Mouse (Mus musculus) lung, postnatal 0 days (tissue): ENCODE data around the gene Pnma3. TPM values are rescaled to one million over a fixed set of nuclear protein-coding genes. Genes with fewer than 3 reads are reported as not detected.

Experiments used
- ATAC-seq: fragments of 200-750 bp; cut with Nextera tagmentation; 2 replicates; pipeline ENCODE4 v1.8.0; 2017; ENCODE audit warnings: moderate library complexity
- DNase-seq: peaks from one replicate; pipeline ENCODE4 v3.0.0-alpha.2; 2016; ENCODE audit warnings: low spot score
- H3K27ac ChIP-seq: fragments of 300-500 bp; sonication (generic); 2 replicates; pipeline ENCODE4 v1.5.1; 2014; ENCODE audit warnings: antibody characterized with exemption, mild to moderate bottlenecking, low read length, mixed read lengths
- H3K27me3 ChIP-seq: fragments of 300-500 bp; sonication (generic); replicated peaks from 2 replicates; pipeline ENCODE4 v1.6.1; 2014; ENCODE audit warnings: low read length, mixed read lengths; ENCODE audit not compliant: insufficient read depth
- H3K36me3 ChIP-seq: fragments of 300-500 bp; sonication (generic); 2 replicates; pipeline ENCODE4 v1.6.1; 2014; ENCODE audit warnings: low read length, mixed read lengths; ENCODE audit not compliant: insufficient read depth
- H3K4me1 ChIP-seq: fragments of 300-500 bp; sonication (generic); 2 replicates; pipeline ENCODE4 v1.6.1; 2014; ENCODE audit warnings: antibody characterized with exemption, low read depth, low read length, mixed read lengths; ENCODE audit not compliant: insufficient read depth
- H3K4me2 ChIP-seq: fragments of 300-500 bp; sonication (generic); replicated peaks from 2 replicates; pipeline ENCODE4 v1.6.1; 2014; ENCODE audit warnings: low read depth, mild to moderate bottlenecking, low read length, moderate library complexity, mixed read lengths
- H3K4me3 ChIP-seq: fragments of 300-500 bp; sonication (generic); 2 replicates; pipeline ENCODE4 v1.5.1; 2014; ENCODE audit warnings: low read depth, low read length
- H3K9ac ChIP-seq: fragments of 300-500 bp; sonication (generic); replicated peaks from 2 replicates; pipeline ENCODE4 v1.6.1; 2014; ENCODE audit warnings: low read depth, mild to moderate bottlenecking
- H3K9me3 ChIP-seq: fragments of 300-500 bp; sonication (generic); 2 replicates; pipeline ENCODE4 v1.6.1; 2016; ENCODE audit warnings: low read length, mixed read lengths
- CTCF ChIP-seq: IDR thresholded peaks from 2 replicates; pipeline ENCODE4 v1.5.1; 2016; ENCODE audit warnings: antibody characterized with exemption, mild to moderate bottlenecking
- EP300 ChIP-seq: IDR thresholded peaks from 2 replicates; pipeline ENCODE4 v1.6.1; 2016; ENCODE audit warnings: antibody characterized with exemption, mild to moderate bottlenecking, control low read depth
- WGBS: fragments of 180-500 bp; shearing (Covaris S2); extraction: QIAGEN DNeasy Blood & Tissue Kit; methylation state at CpG from one replicate; pipeline ENCODE4 v1.1.7; 2014; 5-methylcytosine and 5-hydroxymethylcytosine counted together
- polyA plus RNA-seq: library from polyadenylated mRNA; unstranded; fragments of >200 nt; fragmentation: Nextera tagmentation; extraction: Ambion mirVana; gene quantifications from 2 replicates; pipeline ENCODE4 v1.2.1, GENCODE M21; 2015

Pnma3 gene
- polyA plus RNA-seq, result not detected in 2 replicates

DNA sequence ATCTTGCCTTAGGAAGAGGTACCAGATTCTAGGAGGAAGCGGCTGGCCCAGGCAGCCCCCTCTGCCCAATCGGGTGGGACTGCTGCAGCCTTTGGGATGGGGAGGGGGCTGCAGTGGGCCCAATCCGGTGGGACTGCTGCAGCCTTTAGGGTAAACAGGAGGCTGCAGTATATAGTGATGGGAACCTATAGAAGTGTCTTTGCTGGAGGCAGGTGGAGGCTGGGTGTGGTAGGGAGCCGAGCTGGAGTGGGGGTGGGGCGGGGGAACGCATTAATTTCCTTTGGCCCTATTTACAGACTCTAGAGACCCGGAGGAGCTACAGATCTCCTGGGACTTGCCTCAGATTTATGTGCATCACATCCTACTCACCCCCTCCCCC, at the start of gene Pnma3:
Gene Pnma3, plus strand, starts transcription at position 373 of the 379 bp plus-strand sequence.
- no peak for ATAC-seq
- TF ChIP-seq EP300 (no peak), CTCF (no peak)

DNA sequence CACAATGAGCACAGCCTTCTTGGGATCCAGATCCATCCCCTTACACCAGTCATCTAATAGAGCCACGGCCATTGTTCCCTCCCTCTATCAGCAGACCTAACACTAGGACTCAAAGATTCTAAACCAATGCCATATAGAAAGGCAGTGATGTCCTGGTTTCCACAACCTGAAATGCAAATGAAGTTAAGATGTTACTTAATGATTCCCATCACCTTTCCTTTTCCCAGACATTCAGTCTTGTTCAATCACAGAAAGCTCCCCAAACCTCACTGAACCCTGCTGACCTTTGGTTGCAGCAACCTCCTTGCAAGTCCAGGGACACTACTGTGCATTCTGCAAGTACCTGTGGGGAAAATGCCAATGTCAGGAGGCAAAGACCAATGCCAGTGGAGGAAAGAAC, 27.6 kb upstream of the Pnma3 start, which contains the start of gene Pnma5:
Gene Pnma5, minus strand, starts transcription at position 101 of the 400 bp plus-strand sequence.
- Histone ChIP-seq H3K27ac (no peak within 1 kb of the TSS), H3K4me2 (no peak within 1 kb of the TSS), H3K4me3 (no peak within 1 kb of the TSS), H3K9ac (no peak within 1 kb of the TSS), H3K9me3 (no peaks in the 10 kb centered on the region), H3K27me3 (no peaks in the 10 kb centered on the region), H3K4me1 (no peaks in the 10 kb centered on the region), H3K36me3 (no peaks in the 10 kb centered on the region)
- whole genome bisulfite sequencing, result 67% methylated on average over 1 of the region's 1 CpGs
- DNase-seq (no peak), ATAC-seq (no peak)
- TF ChIP-seq EP300, result no peak
- no peak for TF ChIP-seq CTCF

More for the DNA sequence above, at the start of gene Pnma3:
- Histone ChIP-seq H3K4me3 (no peak within 1 kb of the TSS), H3K27me3 (no peaks in the 10 kb centered on the region), H3K36me3 (no peaks in the 10 kb centered on the region), H3K4me1 (no peaks in the 10 kb centered on the region), H3K4me2 (no peak within 1 kb of the TSS), H3K9me3 (no peaks in the 10 kb centered on the region), H3K27ac (no peak within 1 kb of the TSS), H3K9ac (no peak within 1 kb of the TSS)
- no peak for DNase-seq
- WGBS, result 39% methylated on average over 4 of the region's 7 CpGs

DNA sequence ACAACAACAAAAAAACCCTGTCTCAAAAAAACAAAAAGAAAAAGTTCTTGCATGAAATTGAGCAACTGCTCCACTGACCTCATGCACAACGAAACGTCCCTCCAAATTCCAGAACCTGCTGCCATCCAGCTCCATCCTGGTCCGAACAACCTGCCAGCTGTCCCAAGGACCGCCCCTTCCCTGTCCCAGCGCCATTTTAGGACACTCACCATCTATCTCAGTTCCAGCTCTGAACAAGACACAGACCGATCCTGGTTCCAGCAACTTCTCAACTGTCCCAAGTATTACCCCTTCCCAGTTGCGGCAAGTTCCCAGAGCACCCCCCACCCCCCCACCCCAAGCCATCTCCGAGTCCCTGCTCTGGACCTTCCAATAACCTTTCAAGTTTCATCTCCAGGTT, 25.8 kb upstream of the Pnma3 start:
- no peaks in the 10 kb centered on the region for H3K27me3 ChIP-seq
- WGBS, result 75% methylated on average over 8 of the region's 8 CpGs
- TF ChIP-seq CTCF (no peak), EP300 (no peak)
- no peaks in the 10 kb centered on the region for H3K36me3 ChIP-seq
- H3K4me3 ChIP-seq, result no peak overlapping the region
- H3K9ac ChIP-seq, result no peak overlapping the region
- no peak overlapping the region for H3K4me2 ChIP-seq
- H3K27ac ChIP-seq, result no peak overlapping the region
- H3K9me3 ChIP-seq, result no peaks in the 10 kb centered on the region
- DNase-seq (no peak), ATAC-seq (no peak)
- no peaks in the 10 kb centered on the region for H3K4me1 ChIP-seq

DNA sequence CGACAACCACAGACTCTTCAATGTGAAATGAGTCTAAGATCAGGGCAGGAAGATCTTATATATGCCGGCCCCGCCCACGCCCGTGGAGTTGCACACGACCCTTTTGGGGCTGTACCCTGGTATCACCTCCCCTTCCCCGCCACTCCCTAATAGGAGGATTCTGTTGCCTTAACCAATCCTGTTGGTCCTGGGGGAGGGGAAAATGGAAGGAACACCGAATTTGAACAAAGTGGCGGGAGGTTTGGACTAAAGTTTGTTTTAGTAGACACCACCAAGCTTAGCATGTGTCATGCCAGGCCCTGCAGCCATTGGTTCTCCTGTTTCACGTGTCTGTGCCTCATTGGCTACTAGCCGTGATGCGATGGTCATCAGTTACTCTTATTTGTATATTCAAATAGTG, 24.9 kb upstream of the Pnma3 start:
- Histone ChIP-seq H3K4me2 (no peak overlapping the region), H3K27ac (no peak overlapping the region), H3K4me1 (no peaks in the 10 kb centered on the region), H3K36me3 (no peaks in the 10 kb centered on the region), H3K9me3 (no peaks in the 10 kb centered on the region), H3K9ac (no peak overlapping the region), H3K27me3 (no peaks in the 10 kb centered on the region), H3K4me3 (no peak overlapping the region)
- no peak for TF ChIP-seq EP300
- TF ChIP-seq CTCF, result no peak
- no peak for DNase-seq
- WGBS, result 82% methylated on average over 12 of the region's 12 CpGs
- ATAC-seq, result no peak

DNA sequence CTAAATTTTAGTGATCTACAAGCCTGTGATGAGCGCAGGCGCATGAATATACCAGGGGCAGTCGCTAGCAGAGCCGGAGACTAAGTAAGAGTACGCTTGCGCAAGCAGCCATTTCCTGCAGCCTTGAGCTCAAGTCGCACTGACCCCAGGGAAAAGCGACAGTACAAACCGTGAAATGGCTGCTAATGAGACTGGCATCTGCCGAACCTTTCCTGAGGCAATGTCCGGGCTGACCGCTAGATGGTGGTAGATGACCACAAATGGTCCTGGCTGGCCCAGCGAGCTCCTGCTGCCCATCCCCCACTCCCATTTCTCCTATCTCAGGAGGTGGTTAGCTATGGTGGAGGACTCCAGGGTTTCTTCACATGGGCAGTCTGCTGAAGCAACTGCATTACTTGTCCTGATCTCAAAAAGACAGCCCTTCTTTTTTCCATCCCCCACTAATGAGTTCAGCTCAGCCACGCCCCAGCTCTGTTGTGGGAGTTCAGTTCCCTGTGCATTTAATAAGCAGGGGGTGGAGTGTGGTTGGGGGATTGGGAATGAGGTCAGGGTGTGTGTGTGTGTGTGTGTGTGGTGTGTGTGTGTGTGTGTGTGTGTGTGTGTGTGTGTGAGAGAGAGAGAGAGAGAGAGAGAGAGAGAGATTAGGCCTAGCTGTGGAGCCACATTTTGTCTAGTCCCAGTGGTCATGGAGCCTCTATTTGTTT, 10.6 kb upstream of the Pnma3 start:
- WGBS, result 11% methylated on average over 14 of the region's 14 CpGs
- Histone ChIP-seq H3K9ac (no peak overlapping the region), H3K27ac (no peak overlapping the region), H3K4me2 (no peak overlapping the region), H3K9me3 (no peaks in the 10 kb centered on the region), H3K36me3 (no peaks in the 10 kb centered on the region), H3K4me3 (no peak overlapping the region), H3K27me3 (no peaks in the 10 kb centered on the region), H3K4me1 (no peaks in the 10 kb centered on the region)
- TF ChIP-seq CTCF (peak; percentile 90), EP300 (no peak)
- DNase-seq (peak; percentile 91), ATAC-seq (peak; percentile 97)

DNA sequence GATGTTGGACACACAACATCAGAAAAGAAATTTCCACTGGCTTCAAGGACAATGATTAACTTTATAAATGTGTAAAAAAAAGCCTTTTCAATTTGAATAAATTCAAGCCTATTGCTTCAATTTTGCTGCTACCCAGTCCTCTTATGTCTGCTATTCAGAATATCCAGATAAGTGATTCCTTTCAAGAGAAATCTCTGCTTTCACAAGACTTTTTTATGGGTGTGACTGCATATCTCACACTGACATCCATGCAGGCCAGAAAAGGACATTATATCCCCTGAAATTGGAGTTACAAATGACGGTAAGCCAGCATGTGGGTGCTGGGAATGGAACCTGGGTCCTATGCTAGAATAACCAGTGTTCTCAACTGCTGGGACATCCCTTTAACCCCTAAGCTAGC, 3.1 kb upstream of the Pnma3 start:
- no peak overlapping the region for H3K4me2 ChIP-seq
- ATAC-seq (no peak), DNase-seq (no peak)
- H3K9ac ChIP-seq, result no peak overlapping the region
- TF ChIP-seq EP300 (no peak), CTCF (no peak)
- no peaks in the 10 kb centered on the region for H3K27me3 ChIP-seq
- H3K9me3 ChIP-seq, result no peaks in the 10 kb centered on the region
- H3K4me1 ChIP-seq, result no peaks in the 10 kb centered on the region
- H3K36me3 ChIP-seq, result no peaks in the 10 kb centered on the region
- WGBS, result 65% methylated on average over 1 of the region's 1 CpGs
- H3K27ac ChIP-seq, result no peak overlapping the region
- H3K4me3 ChIP-seq, result no peak overlapping the region
